Mouse (Mus musculus) stomach, postnatal 0 days (tissue): ENCODE data around the gene Tnpo3.

Source experiments
- CTCF ChIP-seq: IDR thresholded peaks from 2 replicates; pipeline ENCODE4 v1.5.1; 2016; ENCODE audit warnings: antibody characterized with exemption, low read depth, mild to moderate bottlenecking, moderate library complexity
- EP300 ChIP-seq: optimal IDR thresholded peaks from 2 replicates; pipeline ENCODE3; 2016; ENCODE audit warnings: antibody characterized with exemption

- TF ChIP-seq CTCF: no peak
- no peak for TF ChIP-seq EP300
Measured at GRCm38 (mm10) chr6:29630216-29630615, 20.5 kb upstream of the Tnpo3 start.
